Mouse (Mus musculus): ENCODE results near the gene Rassf2. TPM values are rescaled to one million over a fixed set of nuclear protein-coding genes. Genes with fewer than 3 reads are reported as not detected.

The Rassf2 gene
- total RNA-seq, 2 experiments from 2014 or later = 42.8 to 65.5 TPM

Other genes with a start within 250 kb of the Rassf2 start
- not detected in 2 replicates for gene Erv3, start 170.5 kb downstream of the Rassf2 start, total RNA-seq (2015)
- gene Erv3, start 170.5 kb downstream of the Rassf2 start, total RNA-seq (2017) = not detected in 2 replicates
- gene Prnp, start 120.3 kb downstream of the Rassf2 start, total RNA-seq (2015) = 1.2 and 2.9 TPM in 2 replicates
- gene Prnp, start 120.3 kb downstream of the Rassf2 start, total RNA-seq (2017) = 2.3 and 4.1 TPM in 2 replicates
- not detected in 2 replicates for gene Prn, start 120.3 kb downstream of the Rassf2 start, total RNA-seq (2015)
- not detected in 2 replicates for gene Prn, start 120.3 kb downstream of the Rassf2 start, total RNA-seq (2017)
- gene Prnd, start 79.4 kb downstream of the Rassf2 start, total RNA-seq (2015) = 0.46 TPM in 1 of 2 replicates, not detected in the other
- not detected in 2 replicates for gene Prnd, start 79.4 kb downstream of the Rassf2 start, total RNA-seq (2017)
- gene Slc23a2, start 114.8 kb upstream of the Rassf2 start, total RNA-seq (2015) = 5.4 and 6.7 TPM in 2 replicates
- 7.4 and 25.7 TPM in 2 replicates for gene Slc23a2, start 114.8 kb upstream of the Rassf2 start, total RNA-seq (2017)
- gene Tmem230, start 217.5 kb upstream of the Rassf2 start, total RNA-seq (2015) = 60.6 and 64.6 TPM in 2 replicates
- gene Tmem230, start 217.5 kb upstream of the Rassf2 start, total RNA-seq (2017) = 17.2 and 23.0 TPM in 2 replicates
- gene Pcna, start 223.1 kb upstream of the Rassf2 start, total RNA-seq (2015) = 782 and 829 TPM in 2 replicates
- gene Pcna, start 223.1 kb upstream of the Rassf2 start, total RNA-seq (2017) = 543 and 606 TPM in 2 replicates
- 6.9 and 9.3 TPM in 2 replicates for gene Cds2, start 232.9 kb upstream of the Rassf2 start, total RNA-seq (2015)
- 8.6 and 10.5 TPM in 2 replicates for gene Cds2, start 232.9 kb upstream of the Rassf2 start, total RNA-seq (2017)